Mouse (Mus musculus) skeletal muscle tissue, adult 2 months (tissue): ENCODE measurements around the gene Ccsap.
A peak's percentile ranks its signal among the peaks of the same experiment; 100 is the strongest.
"Not testable (repeated sequence)": the region's sequence is repeated elsewhere in the genome, so short reads cannot be mapped to it uniquely, and the experiment has no call there.

Experiments used
- DNase-seq: peaks from one replicate; pipeline ENCODE4 v3.0.0-alpha.2; 2012; ENCODE audit warnings: low read depth, low spot score

The Ccsap gene

GRCm38 (mm10) chr8:123836354-123836753 lies 23.7 kb downstream of the Ccsap start:
- DNase-seq = no peak

GRCm38 (mm10) chr8:123835451-123835850 lies 24.6 kb downstream of the Ccsap start:
- DNase-seq = peak; percentile 33

DNA sequence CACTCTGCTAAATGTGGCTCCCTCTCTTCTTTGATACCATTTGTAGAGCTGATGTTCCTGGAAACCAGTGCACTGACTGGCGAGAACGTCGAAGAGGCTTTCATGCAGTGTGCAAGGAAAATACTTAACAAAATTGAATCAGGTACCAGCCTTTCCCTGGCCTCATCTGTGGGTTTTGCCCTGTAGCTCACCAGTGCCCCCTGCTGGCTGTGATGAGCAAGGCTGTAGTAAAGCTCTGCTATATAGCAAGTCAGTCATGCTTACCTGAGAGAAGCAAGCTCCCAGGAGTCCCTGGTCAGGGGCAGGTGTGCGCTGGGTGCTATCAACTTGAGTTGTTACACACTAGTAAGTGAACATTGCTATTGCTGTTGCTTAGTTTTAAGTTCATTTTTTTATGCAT lies 27.3 kb downstream of the Ccsap start:
- peak; percentile 46 for DNase-seq

- no peak for DNase-seq
Observed at GRCm38 (mm10) chr8:123827523-123827922, 32.5 kb downstream of the Ccsap start.

DNA sequence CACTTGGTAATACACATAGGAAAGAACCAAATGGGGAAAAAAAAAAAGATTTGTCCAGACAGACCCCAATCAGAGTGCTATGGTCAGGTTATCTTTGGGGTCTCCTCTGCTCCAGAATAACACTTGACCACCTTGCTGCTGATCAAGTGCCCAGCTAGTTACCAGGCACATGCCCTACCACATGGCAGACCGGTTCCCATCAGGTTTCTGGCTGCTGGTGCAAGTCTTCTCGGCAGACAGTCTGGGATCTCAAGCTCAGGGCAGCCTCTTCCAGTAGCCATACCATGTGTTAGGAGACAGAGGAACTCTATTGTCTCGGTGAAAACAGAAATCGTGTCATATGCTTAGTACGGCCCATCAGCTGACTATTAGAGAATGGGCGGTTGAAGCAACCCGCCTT lies 33.3 kb downstream of the Ccsap start:
- no peak for DNase-seq

GRCm38 (mm10) chr8:123826001-123826400 lies 34.0 kb downstream of the Ccsap start:
- DNase-seq = no peak

DNA sequence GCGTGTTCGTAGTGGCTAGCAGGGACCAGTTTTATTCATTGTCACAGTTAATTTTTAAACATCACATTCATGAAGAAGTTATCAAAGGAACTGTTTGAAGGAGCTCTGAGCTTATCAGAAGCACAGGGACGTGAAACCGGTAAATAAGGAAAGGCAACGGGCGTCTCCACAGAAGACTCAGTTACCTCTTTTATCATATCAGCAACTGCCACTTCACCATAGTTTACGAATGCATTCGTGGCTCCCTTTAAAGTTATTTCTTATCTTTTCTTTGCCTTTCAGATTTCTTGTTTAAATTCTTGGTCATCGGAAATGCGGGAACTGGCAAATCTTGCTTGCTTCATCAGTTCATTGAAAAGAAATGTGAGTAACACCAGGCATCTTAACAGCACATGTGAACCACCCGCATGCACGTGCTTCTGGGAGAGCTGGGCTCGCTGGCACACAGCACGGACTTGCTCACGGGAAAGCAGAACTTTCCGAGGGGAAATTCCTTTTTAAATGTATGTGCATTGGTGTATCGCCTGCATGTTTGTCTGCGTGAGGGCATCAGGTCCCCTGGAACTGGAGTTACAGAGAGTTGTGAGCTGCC lies 36.4 kb downstream of the Ccsap start:
- no peak for DNase-seq

DNA sequence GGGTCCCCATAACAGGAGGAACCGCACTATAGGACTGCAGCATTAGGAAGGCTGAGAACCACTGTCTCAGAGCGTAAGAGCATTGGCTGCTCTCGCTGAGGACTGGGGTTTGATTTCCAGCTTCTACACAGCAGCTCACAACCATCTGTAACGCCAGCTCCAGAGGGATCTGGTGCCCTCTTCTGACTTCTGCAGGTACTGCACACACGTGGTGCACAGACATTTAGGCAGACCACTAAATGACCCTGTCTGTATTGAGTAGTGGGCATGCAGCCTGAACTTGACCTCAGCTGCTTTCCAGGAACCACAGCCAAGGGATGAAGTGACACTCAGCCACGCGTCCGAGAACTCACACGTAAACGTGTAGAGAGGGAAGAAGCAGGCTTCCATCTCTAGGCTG lies 36.9 kb downstream of the Ccsap start:
- no peak for DNase-seq

- no peak for DNase-seq
Observed at GRCm38 (mm10) chr8:123820780-123821179, 39.2 kb downstream of the Ccsap start.

- DNase-seq = no peak
Observed at GRCm38 (mm10) chr8:123819683-123820610, 40.1 kb downstream of the Ccsap start.

GRCm38 (mm10) chr8:123817747-123818146 lies 42.3 kb downstream of the Ccsap start:
- no peak for DNase-seq

DNA sequence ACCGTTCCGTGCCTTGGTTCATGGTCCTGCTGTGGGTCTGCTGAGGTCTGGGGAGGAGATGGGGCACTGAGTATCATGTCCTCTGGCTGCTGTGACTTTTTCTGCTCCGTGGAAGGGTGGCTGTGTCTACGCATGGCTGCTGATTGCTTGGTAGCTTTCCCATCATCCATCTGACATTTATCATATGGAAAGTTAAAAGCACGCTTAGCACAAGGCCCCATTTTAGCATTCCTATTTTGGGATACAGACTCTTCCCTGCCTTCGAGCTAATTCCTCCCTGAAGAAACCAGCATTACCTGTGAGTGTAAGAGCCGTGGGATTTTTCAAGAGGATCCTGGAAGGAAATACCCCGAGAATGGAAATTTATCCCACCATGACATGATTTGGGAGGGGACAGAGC lies 43.1 kb downstream of the Ccsap start:
- no peak for DNase-seq

GRCm38 (mm10) chr8:123815325-123815724 lies 44.7 kb downstream of the Ccsap start:
- DNase-seq = no peak

DNA sequence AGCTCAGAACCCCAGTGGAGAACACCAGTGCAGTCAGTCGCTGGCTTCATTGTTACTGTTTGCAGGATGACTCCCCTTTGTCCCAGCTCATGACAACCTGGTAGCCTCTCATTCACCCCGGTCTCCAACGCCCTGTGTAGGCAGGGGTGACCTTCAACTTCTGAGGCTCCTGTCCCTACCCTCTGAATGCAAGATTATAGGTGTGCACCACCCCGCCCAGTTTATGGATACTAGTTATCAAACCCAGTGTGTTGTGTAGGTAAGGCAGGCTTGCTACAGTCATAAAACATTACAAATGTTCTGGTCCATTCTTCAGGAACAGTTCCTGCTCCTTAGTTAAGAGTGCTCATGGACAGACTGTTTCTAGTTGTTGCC lies 46.1 kb downstream of the Ccsap start:
- DNase-seq = no peak

DNA sequence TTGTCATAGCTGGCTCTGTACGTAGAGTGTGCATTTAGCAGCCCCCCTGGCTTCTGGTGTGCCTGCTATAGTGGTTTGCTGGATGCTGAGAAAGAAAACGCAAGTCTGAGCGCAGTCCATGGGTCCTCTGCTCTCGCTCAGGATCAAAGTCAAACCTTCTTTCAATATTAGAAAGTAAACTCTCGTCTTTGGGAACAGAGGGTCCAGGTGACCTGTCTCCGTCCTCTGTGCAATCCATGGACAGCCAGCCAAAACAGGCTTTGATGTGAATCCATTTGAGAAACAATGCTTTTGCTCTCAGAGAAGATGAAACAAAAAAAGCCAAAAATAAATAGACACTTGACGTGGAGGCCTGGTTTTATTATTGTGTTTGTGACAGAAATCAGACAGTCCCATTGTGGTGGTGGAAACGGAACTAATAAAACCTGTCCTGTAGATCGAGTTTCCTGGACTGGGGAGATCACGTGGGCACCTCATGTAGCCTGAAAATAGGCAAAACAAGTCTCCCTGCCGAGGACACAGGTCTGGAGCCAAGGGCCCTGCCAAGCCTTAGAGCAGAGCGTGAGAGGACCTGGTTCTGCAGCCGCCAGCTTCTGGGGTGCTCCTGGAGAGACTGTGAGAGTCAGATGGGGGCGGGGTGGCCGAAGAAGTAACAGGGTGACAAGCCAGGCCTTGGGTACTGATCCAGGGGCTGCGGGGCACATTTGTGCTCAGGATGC lies 46.7 kb downstream of the Ccsap start:
- DNase-seq = no peak

GRCm38 (mm10) chr8:123812227-123812626 lies 47.8 kb downstream of the Ccsap start:
- no peak for DNase-seq

GRCm38 (mm10) chr8:123809342-123809741 lies 50.7 kb downstream of the Ccsap start:
- not testable (repeated sequence) for DNase-seq

- no peak for DNase-seq
Observed at GRCm38 (mm10) chr8:123808671-123809070, 51.3 kb downstream of the Ccsap start.

- DNase-seq = no peak
Observed at GRCm38 (mm10) chr8:123807852-123808573, 52.0 kb downstream of the Ccsap start.

- DNase-seq = no peak
Observed at GRCm38 (mm10) chr8:123807024-123807431, 53.0 kb downstream of the Ccsap start.

DNA sequence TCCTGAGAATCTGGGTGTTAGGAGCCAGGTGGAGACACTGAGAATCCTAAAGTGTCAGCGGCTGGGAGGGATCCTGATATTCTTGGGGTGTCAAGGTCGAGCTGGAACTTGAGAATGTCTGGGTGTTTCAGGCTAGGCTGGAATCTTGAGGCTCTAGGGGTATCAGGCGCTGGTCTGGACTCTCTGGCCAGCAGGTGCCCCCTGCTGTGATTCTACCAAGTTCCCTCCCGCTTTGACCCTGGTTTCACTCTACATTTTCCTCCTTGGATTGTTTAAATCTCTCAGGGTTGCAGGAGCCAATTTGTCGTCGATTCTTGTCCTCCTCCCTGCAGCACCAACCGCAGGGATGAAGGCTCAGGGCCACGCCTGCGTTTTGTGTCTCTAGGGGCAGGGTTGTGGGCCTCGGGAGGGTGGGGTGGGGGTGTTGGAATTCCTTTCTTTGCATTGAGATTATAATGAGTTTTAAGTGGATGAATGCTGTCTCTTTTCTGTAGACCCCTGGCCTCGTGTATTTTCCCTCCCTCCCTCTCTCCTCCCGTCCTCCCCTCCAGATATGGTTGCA lies 53.6 kb downstream of the Ccsap start:
- DNase-seq = no peak
